Mouse (Mus musculus) spleen, adult 2 months (tissue): ENCODE data around the gene Art3. TPM values are rescaled to one million over a fixed set of nuclear protein-coding genes. Genes with fewer than 3 reads are reported as not detected.

Experiments
- DNase-seq, 2 experiments: peaks; one replicate each; pipeline versions ENCODE4 v3.0.0 to v3.0.0-alpha.2; 2012 to 2021; ENCODE audit warnings: low spot score in 2 of 2, low read depth in 1 of 2
- H3K27ac ChIP-seq: fragments of 200-500 bp; 2 replicates; pipeline ENCODE4 v1.5.1; 2012; ENCODE audit warnings: low read length, inconsistent platforms; ENCODE audit not compliant: insufficient read depth
- H3K27me3 ChIP-seq: fragments of 200-500 bp; 2 replicates; pipeline ENCODE4 v1.6.1; 2012; ENCODE audit warnings: mild to moderate bottlenecking, moderate library complexity, low read length, inconsistent platforms; ENCODE audit not compliant: control insufficient read depth, insufficient read depth
- H3K36me3 ChIP-seq: fragments of 200-500 bp; 2 replicates; pipeline ENCODE4 v1.6.1; 2012; ENCODE audit warnings: mild to moderate bottlenecking, low read length, inconsistent platforms; ENCODE audit not compliant: control insufficient read depth, insufficient read depth
- H3K4me1 ChIP-seq: fragments of 200-500 bp; 2 replicates; pipeline ENCODE4 v1.6.1; 2011; ENCODE audit warnings: inconsistent platforms; ENCODE audit not compliant: control insufficient read depth, insufficient read depth, insufficient read length
- H3K4me3 ChIP-seq: fragments of 200-500 bp; 2 replicates; pipeline ENCODE4 v1.5.1; 2011; ENCODE audit warnings: mild to moderate bottlenecking, inconsistent platforms; ENCODE audit not compliant: insufficient read depth, insufficient read length; ENCODE audit errors: extremely low read depth
- CTCF ChIP-seq: fragments of 200-500 bp; IDR thresholded peaks from 2 replicates; pipeline ENCODE4 v1.5.1; 2011; ENCODE audit warnings: mild to moderate bottlenecking, inconsistent platforms; ENCODE audit not compliant: insufficient read depth, insufficient read length, insufficient replicate concordance; ENCODE audit errors: extremely low read depth
- POLR2A ChIP-seq: fragments of 200-500 bp; IDR thresholded peaks from 2 replicates; pipeline ENCODE4 v1.6.1; 2011; ENCODE audit warnings: low read depth, low read length, inconsistent platforms
- whole genome bisulfite sequencing: fragments of 180-500 bp; shearing (Covaris S2); methylation state at CpG from one replicate; pipeline ENCODE4 v1.1.7; 2018; 5-methylcytosine and 5-hydroxymethylcytosine counted together
- polyA plus RNA-seq: library from polyadenylated mRNA; depleted of rRNA; stranded (reverse); fragments of >200 nt; gene quantifications from 2 replicates; pipeline ENCODE4 v1.2.3, GENCODE M21; 2012

Art3 gene
- polyA plus RNA-seq, 1 experiment: 2.4 TPM

DNA sequence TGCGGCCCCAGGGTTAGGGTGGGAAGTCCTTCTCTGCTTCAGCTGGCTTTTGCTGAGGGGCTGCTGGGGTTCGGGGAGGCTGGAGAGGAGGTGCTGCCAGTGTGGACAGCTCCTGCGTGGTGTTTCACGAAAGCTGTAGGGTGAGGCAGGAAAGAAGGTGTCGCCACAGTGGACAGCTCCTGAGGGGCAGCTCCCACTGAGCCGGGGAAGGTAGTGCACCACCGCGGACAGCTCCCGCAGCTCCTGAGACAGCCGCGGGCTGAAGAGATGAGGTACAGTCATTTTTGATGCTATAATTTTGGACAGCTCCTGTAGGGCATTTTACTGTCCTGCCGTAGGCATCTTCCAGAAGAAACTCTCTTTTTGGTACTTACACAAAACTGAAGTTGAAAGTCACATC is 26.4 kb downstream of the Art3 start:
- H3K27ac ChIP-seq: no peak overlapping the region
- no peak for DNase-seq
- WGBS: 30% methylated on average over 11 of the region's 12 CpGs
- no peaks in the 10 kb centered on the region for H3K27me3 ChIP-seq
- H3K4me3 ChIP-seq: no peak overlapping the region
- TF ChIP-seq CTCF (no peak), POLR2A (no peak)
- H3K36me3 ChIP-seq: no peaks in the 10 kb centered on the region
- H3K4me1 ChIP-seq: peaks cover 1% of the 10 kb centered on the region; the same call in 1 of the 2 replicates

DNA sequence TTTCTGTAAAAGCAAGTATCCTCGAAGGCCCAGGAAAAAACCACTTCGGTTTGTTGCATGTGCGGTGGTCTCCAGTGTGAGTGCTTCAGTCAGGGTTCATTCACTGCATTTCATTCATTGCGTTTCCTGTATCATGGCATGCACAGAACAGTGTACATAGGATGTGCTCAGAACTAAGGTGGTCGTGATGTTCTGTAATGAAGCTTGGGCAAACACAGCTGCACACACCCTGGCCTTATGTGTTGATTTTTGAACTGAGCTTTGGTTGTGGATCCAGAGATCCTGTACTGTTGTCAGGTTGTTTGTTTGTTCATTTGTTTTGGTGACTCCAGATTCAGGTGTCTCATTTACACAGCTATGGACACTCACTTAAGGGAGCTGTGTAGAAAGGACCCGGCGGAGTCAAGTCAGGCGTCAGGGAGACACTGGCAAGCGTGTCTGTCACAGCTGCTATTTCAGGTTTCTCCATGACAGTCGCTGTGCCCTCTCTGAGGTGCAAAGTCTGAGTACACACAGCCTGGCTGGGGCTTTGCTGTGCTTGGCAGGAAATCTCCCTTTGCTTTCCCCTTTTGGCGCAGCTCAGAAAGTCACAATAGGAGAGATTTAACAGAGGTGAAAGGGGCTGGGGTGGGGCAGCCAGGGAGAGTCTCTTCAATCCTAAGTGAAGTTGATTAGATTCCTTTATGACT is 27.3 kb downstream of the Art3 start:
- TF ChIP-seq POLR2A: no peak
- TF ChIP-seq CTCF: no peak
- H3K36me3 ChIP-seq: no peaks in the 10 kb centered on the region
- WGBS: 88% methylated on average over 11 of the region's 11 CpGs
- H3K27me3 ChIP-seq: no peaks in the 10 kb centered on the region
- DNase-seq: no peak
- no peaks in the 10 kb centered on the region for H3K4me1 ChIP-seq
- no peak overlapping the region for H3K27ac ChIP-seq
- no peak overlapping the region for H3K4me3 ChIP-seq

DNA sequence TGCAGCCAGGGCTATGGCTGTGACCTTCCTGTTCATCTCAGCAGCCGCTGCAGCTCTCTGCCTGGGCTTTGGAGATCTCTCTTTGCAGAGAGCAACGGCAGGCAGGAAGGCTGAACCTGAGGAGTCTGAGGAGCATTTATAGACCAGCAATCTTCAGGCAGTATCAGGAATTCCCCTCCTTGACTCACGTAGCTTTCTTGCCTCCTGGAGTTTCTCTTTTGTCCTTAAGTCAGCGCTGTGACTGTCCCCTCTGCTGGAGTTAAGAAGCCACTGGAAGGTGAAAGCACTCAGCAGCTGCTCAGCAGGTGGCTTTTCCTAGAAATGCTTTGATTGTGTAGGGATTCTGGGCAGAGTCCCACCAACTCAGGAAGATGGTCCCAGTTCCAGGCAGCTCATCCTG is 31.6 kb downstream of the Art3 start:
- H3K27ac ChIP-seq: no peak overlapping the region
- DNase-seq: no peak
- no peaks in the 10 kb centered on the region for H3K27me3 ChIP-seq
- H3K4me3 ChIP-seq: no peak overlapping the region
- H3K36me3 ChIP-seq: no peaks in the 10 kb centered on the region
- H3K4me1 ChIP-seq: no peaks in the 10 kb centered on the region
- TF ChIP-seq POLR2A (no peak), CTCF (no peak)
- WGBS: 33% methylated on average over 4 of the region's 4 CpGs

GRCm38 (mm10) chr5:92364011-92364410 is 32.4 kb downstream of the Art3 start:
- Histone ChIP-seq H3K36me3 (no peaks in the 10 kb centered on the region), H3K27me3 (no peaks in the 10 kb centered on the region), H3K4me3 (no peak overlapping the region), H3K27ac (no peak overlapping the region), H3K4me1 (no peaks in the 10 kb centered on the region)
- TF ChIP-seq CTCF (no peak), POLR2A (no peak)
- WGBS: 96% methylated on average over 5 of the region's 5 CpGs
- no peak for DNase-seq

DNA sequence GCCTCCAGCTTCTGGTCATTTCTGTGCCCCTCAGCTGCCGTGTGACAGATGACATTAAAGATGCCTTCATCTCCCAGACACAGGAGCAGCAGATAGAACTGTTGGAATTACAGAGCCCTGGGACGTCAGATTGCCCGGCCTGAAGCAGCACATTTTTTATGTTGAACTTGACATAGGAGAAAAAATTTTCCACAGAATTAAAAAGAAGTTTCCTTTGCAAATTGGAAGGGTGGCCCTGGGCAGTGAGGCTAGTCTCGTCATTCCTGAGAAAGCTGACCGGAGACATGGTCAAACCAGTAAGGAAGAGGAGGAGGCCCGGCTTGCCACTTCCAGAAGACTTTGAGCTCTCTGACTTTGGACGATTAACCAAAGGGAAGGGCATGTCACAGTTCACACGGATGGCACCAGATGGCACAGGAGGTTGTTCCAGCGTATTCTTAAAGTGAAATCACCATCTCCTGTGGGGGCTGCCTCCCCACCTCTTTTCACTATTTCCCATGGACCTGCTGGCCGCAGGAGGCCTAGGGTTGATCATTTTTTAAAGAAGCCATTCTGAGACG is 33.6 kb downstream of the Art3 start:
- TF ChIP-seq POLR2A: no peak
- TF ChIP-seq CTCF: no peak
- Histone ChIP-seq H3K4me3 (no peak overlapping the region), H3K4me1 (no peaks in the 10 kb centered on the region), H3K27me3 (no peaks in the 10 kb centered on the region), H3K36me3 (no peaks in the 10 kb centered on the region), H3K27ac (no peak overlapping the region)
- 89% methylated on average over 11 of the region's 11 CpGs for WGBS
- DNase-seq: no peak

- no peak for TF ChIP-seq CTCF
- TF ChIP-seq POLR2A: no peak
- no peak overlapping the region for H3K27ac ChIP-seq
- H3K4me3 ChIP-seq: no peak overlapping the region
- no peak for DNase-seq
- WGBS: 92% methylated on average over 6 of the region's 6 CpGs
- H3K36me3 ChIP-seq: no peaks in the 10 kb centered on the region
- H3K4me1 ChIP-seq: no peaks in the 10 kb centered on the region
- no peaks in the 10 kb centered on the region for H3K27me3 ChIP-seq
Observed at GRCm38 (mm10) chr5:92366565-92366964, 34.9 kb downstream of the Art3 start.

DNA sequence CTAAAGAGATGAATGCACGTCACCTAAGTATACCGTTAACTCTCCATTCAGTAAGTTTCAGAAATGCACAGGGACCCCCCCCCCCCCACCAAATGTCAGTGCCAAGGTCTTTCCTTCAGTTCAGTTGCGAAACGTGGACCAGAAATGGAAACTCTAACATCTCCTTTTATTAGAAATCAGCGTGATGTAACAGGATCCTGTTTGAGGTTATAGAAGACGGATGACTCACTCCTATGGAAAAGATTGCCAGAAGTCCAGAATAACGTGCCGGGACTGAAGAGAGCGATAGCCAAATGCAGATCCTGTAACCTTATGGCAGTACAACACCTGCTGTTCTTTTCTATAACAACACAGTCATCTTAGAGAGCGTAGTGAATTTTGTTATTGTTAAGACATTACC is 36.8 kb downstream of the Art3 start:
- TF ChIP-seq CTCF: no peak
- TF ChIP-seq POLR2A: no peak
- no peak overlapping the region for H3K27ac ChIP-seq

More for the DNA sequence above, 36.8 kb downstream of the Art3 start:
- Histone ChIP-seq H3K4me3 (no peak overlapping the region), H3K27me3 (no peaks in the 10 kb centered on the region), H3K36me3 (no peaks in the 10 kb centered on the region), H3K4me1 (no peaks in the 10 kb centered on the region)
- 76% methylated on average over 10 of the region's 10 CpGs for WGBS
- no peak for DNase-seq
